Mouse (Mus musculus) G1E-ER4 (cell line): Measurements from ENCODE around the gene Spag16. TPM values are rescaled to one million over a fixed set of nuclear protein-coding genes. Genes with fewer than 3 reads are reported as not detected.

Experiments
- GATA1 ChIP-seq: IDR thresholded peaks from one replicate; pipeline ENCODE4 v1.8.0; 2012; ENCODE audit warnings: low read length, inconsistent platforms
- polyA plus RNA-seq: library from polyadenylated mRNA; stranded (reverse); fragments of >175 nt; gene quantifications from 2 replicates; pipeline ENCODE4 v1.2.3, GENCODE M21; 2012

The Spag16 gene
- polyA plus RNA-seq, 1 experiment = not detected

DNA sequence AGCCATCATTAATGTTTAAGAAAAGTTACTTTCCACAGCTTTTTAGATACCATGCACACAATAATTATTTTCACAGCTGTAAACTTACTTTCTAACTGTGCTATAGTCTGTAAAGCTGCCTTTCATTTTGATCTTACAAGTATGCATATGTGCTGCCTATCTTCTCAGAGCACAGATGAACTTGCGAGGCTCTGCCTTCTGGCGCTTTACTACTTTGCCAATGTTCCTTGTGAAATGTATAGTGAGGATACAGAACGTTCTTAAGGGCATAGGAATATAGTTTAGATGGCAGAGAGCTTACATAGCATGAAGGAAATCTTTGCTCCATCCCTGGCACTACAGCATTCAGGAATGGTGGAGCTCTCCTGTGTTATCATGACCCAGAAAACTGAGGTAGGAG, 210.6 kb downstream of the Spag16 start:
- no peak for TF ChIP-seq GATA1

- TF ChIP-seq GATA1 = no peak
Measured at GRCm38 (mm10) chr1:70067404-70067803, 240.6 kb downstream of the Spag16 start.

DNA sequence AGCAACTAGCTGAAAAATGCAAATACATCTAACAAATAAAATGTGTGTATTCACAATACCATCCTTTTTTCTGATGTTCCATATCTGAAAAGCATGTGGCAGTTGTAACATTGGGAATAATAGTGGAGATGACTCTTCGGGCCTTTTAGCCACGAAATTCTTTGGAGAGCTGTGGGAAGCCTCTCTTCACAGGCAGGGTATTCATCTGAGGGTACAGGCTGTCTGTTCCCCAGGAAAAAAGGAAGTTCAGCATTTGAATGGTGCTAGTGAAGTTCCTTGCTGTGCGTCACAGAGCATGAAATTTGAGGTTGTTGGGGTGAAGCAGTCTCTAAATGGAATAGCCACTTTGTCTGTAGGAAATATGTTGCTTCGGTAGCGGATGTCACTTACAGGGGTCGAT, 246.7 kb downstream of the Spag16 start:
- TF ChIP-seq GATA1 = no peak

DNA sequence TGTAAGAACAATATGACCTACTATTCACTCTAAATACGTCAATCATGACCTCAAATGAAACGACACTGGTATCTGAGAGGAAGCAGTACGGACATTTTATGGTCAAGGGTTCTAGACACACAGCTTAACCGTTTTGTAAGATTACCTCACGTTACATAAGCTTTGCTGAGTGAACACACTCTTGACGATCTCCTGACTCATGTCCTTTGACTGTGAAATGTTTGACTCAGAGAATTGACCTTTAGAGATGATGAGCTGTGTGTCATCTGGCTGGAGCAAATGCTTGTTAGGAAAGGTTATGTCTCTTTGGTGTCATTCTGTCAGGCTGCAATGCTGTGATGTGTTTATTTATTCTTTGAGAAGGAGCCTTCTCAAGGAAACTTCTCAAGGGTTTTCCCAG, 252.0 kb downstream of the Spag16 start:
- TF ChIP-seq GATA1 = no peak

GRCm38 (mm10) chr1:70082208-70082878, 255.6 kb downstream of the Spag16 start:
- no peak for TF ChIP-seq GATA1

- TF ChIP-seq GATA1 = no peak
Measured at GRCm38 (mm10) chr1:70104683-70105082, 277.9 kb downstream of the Spag16 start.

DNA sequence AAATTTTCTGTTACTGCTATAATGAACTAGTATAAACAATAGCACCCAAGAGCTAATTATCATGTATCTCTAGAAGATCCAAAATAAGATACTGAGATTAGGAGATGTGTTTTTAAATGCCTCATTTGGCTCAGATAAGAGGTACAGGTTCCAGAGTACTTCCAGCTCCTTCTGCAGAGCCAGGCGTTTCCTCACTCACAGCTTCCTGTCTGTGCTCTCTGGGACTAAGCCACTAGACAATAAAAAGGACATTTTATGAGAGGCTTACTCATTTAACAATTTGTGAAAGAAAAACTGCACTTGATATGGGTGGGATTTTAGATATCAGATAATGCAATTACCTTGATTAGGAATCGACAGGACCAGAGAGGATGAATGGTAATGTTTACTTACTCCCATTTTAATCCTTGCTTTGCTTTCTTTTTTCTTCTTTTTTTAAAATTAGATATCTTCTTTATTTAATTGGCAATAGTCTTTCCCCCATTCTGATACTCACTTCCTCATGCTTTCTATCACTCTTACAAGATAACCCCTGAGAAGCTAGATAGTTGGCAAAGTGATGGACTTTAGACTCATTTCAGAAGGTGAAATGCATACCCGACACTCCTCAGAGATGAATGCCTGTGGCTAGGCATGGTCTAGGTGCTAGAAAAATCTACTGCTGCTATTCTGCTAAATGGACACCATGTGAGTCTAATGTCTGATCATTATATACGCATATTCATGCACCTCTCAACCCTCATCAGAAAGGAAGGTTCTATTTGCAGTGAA, 289.6 kb downstream of the Spag16 start:
- no peak for TF ChIP-seq GATA1

- TF ChIP-seq GATA1 = no peak
Measured at GRCm38 (mm10) chr1:70128035-70128434, 301.3 kb downstream of the Spag16 start.

DNA sequence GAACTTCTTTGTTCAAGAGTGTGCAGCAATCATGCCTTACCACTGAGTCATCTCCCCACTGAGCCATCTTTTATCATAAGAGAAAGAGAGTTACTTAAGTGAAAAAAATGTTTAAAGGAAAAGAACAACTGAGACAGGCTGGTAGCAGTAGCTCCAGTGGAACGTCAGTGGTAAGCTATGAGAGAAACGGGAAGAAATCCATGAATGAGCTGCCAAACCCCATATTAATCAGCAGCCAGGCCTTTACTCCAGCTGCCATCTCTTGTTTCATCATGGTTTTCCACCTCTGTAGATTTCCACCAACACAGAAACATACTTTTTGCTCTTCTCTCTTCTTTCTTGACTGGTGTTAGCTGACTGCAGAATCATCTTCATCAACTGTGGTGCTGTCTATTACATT, 308.8 kb downstream of the Spag16 start:
- TF ChIP-seq GATA1 = no peak

GRCm38 (mm10) chr1:70165343-70166158, 338.8 kb downstream of the Spag16 start:
- TF ChIP-seq GATA1 = no peak

- TF ChIP-seq GATA1 = no peak
Measured at GRCm38 (mm10) chr1:70180123-70180741, 353.5 kb downstream of the Spag16 start.

GRCm38 (mm10) chr1:70264815-70265214, 438.0 kb downstream of the Spag16 start:
- no peak for TF ChIP-seq GATA1

GRCm38 (mm10) chr1:70265920-70266505, 439.2 kb downstream of the Spag16 start:
- TF ChIP-seq GATA1 = no peak

- no peak for TF ChIP-seq GATA1
Measured at GRCm38 (mm10) chr1:70270139-70270538, 443.4 kb downstream of the Spag16 start.

GRCm38 (mm10) chr1:70272753-70273152, 446.0 kb downstream of the Spag16 start:
- no peak for TF ChIP-seq GATA1
